Mouse (Mus musculus): ENCODE data around the gene Setmar.

Setmar gene

DNA sequence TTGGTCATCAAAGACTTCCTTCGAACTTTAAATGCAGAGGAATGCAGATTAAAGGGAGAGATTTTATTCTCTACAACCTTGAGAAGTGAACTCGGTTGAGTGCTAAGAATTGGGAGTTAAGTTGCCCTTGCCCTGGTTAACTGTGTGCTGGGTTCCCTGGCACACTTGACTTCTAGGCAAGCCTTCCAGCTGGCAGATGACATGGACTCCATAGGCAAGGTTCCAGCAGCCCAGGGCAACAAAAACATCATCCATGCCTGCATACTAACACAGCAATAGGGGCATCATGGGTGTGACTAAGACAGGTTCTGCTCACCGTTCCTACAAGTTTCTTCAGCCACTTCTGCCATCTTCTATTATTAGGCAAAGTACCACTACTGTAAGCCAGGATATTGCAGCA is 61.8 kb downstream of the Setmar start:
- Histone ChIP-seq H3K4me1 (replicated peaks; ENCODE audit: low read depth, low read length) (no peaks in the 10 kb centered on the region), H3K27me3 (ENCODE audit: insufficient read depth, low read length) (no peaks in the 10 kb centered on the region)

More for the DNA sequence above, 61.8 kb downstream of the Setmar start:
- Histone ChIP-seq H3K36me3 (ENCODE audit: insufficient read depth, low read length) (no peaks in the 10 kb centered on the region), H3K4me3 (replicated peaks; ENCODE audit: low read length) (no peak overlapping the region), H3K9me3 (ENCODE audit: low read length) (no peaks in the 10 kb centered on the region)
- no peak for TF ChIP-seq POU5F1 (IDR thresholded peaks at IDR 0.05; ENCODE audit: borderline replicate concordance, low read length)
- TF ChIP-seq CTCF (conservative IDR thresholded peaks at IDR 0.05; ENCODE audit: low read length): no peak
- no peak for TF ChIP-seq NANOG (IDR thresholded peaks at IDR 0.05; ENCODE audit: borderline replicate concordance, low read length)
